Mouse (Mus musculus) 3134 (cell line): Measurements from ENCODE around the gene Pknox1.
"Not testable (repeated sequence)": the region's sequence is repeated elsewhere in the genome, so short reads cannot be mapped to it uniquely, and the experiment has no call there.

Experiments used
- DNase-seq: peaks from one replicate; pipeline ENCODE4 v3.0.0-alpha.2; 2011; ENCODE audit warnings: low spot score; ENCODE audit not compliant: insufficient read length; ENCODE audit errors: extremely low read depth

The Pknox1 gene

DNA sequence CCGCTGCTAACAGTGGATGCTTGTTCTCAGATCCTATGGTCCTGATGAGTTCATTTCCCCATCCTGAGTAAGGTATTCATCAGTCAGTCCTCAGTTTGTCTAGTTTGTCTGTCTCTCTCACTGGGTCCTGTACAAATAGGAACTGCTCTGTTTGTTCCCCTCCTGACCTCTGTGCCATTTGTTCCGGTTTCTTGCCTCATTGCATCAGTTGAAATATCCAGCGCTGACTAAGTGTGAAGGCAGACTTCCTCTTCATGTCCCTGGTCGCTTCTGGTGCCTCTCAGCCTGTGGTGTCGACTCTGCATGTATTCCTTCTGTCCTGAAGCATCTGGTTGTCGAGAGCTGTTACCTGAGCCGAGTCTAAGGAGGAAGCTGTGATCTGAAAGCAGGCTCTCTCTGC lies 30.1 kb downstream of the Pknox1 start:
- DNase-seq, result no peak

DNA sequence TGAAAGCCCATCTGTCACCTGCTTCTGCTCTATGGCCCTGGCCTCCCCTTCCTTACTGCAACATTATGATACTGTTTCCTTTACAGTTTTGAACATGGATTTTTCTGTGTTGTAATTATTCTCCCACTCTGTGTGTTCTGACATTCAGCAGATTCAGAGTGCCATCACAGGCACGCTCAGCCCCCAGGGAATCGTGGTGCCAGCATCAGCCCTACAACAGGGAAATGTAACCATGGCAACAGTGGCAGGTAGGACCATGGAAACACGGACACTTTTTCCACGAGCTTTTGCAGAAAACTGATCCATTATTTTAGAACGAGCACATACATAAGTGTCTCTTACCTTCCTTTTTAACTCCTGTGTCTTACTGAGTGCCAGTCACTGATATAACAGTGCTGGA lies 30.5 kb downstream of the Pknox1 start:
- DNase-seq, result no peak

DNA sequence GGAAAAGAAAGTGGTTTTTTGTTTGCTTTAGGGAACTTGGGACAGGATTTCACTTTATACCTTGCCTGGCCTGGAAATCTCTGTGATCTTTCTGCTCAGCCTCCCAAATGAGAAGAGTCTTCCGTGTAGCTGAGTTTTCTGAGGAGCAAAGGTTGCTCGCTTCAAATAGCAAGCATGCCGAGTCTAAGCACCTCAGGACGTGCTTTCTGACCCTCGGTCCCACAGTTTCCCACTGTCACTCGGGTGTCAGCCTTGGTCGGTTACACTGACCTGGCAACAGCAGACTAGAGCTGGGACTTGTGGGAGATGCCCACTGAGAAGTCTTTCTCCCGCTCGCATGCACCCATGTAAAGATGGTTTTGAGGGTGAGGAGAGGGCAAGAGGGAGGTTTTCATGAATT lies 33.4 kb downstream of the Pknox1 start:
- no peak for DNase-seq

DNA sequence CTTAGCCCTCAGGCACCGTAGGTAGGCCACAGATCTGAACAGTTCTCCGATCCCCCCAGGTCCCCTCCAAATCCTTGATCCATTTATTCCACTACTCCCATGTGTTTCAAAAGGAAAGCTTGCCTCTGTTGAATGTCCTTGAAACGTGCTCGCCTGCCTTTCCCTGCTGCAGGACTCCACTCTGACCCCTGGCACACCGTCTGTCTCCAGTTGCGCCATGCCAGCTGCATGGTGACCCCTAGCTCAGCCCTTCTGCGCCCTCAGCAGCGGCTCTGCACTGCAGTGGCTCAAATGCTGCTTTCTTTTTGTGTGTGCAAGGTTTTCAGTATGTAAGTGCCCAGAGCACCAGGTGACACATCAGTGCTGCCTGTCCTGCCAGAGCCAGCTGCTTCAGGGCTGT lies 34.1 kb downstream of the Pknox1 start:
- DNase-seq, result no peak

DNA sequence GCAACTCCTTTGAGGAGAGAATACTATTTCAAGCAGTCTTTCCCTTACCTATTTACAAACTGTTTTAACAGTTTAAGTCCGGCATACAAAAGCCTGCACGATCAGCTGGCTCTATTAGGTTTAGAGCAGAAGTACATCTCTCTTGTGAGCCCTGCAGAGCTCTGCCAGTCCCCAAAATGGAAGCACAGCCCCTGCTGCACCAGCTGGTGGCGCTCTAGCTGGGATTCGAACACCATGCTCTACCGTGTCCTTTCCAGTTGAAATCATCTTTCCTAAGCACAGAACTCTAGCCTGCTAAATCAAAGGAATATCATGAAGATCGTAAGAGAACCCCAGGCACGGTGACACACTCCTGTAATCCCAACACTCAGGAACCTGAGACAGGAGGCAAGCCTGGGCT lies 41.9 kb downstream of the Pknox1 start:
- DNase-seq, result no peak

DNA sequence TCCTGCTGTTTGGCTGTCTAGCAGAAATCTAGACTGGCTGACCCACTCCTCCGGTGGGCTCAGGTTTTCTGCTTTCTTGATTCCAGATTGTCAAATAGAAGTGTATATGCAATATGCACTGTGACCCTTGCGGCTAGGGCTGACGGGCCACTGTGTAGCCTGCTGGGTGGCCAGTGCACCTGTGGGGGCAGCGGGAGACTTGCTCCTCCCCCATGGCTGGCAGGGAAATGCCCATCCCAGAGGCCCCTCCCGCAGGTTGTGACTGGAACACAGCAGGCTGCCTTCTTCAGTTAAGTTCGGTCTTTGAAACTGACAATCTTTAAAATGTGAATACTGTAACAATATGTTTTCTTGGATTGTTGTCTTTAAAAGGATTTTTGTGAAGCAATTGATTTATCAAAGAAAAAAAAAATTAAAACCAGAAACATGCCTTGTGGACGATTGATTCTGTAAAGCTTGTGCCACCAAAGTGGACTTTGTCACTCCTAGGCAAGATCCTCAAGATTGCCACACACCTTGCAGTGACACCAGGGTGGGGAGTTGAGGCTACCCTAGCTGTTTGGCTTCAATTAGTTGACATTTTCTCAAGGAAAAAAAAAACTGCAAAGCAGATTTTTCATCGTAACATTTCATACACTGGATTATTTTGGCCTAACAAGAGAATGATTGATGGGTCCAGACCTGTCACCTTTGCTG lies 42.9 kb downstream of the Pknox1 start:
- no peak for DNase-seq

DNA sequence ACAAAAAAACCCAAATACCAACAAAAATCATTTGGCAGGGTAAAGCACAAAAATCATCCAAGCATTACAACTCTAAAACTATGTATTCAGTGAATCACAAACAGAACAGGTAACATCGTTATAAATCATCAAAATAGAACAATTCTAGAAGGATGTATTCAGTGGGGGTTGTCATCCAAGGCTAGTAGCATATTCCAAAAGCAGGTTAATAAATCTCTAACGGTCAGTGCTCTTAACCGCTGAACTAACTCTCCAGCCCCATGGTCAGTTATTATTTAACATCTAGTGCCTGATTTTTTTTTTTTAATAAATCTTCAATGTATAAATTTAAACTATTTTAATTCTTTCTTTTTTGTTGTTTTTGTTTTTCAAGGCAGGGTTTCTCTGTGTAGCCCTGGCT lies 44.6 kb downstream of the Pknox1 start:
- DNase-seq, result not testable (repeated sequence)

DNA sequence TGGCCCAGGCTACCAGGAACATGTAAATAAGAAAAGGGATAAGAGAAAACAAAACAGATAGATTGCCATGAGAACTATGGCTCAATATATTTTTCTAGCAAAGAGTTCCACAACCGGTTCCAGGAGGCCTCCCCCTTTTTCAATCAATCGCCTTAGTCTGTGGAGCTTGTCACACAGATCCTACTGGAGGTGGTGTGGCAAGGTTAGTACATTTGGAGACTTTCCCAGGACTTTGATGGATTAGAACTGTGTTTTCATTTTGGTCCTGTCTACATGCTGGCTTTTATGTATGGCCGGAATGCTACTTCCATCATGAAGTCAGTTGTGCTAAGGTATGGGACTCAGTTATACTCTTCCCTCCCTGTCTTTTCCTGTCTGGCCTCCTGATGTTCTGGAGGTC lies 45.4 kb downstream of the Pknox1 start:
- no peak for DNase-seq

DNA sequence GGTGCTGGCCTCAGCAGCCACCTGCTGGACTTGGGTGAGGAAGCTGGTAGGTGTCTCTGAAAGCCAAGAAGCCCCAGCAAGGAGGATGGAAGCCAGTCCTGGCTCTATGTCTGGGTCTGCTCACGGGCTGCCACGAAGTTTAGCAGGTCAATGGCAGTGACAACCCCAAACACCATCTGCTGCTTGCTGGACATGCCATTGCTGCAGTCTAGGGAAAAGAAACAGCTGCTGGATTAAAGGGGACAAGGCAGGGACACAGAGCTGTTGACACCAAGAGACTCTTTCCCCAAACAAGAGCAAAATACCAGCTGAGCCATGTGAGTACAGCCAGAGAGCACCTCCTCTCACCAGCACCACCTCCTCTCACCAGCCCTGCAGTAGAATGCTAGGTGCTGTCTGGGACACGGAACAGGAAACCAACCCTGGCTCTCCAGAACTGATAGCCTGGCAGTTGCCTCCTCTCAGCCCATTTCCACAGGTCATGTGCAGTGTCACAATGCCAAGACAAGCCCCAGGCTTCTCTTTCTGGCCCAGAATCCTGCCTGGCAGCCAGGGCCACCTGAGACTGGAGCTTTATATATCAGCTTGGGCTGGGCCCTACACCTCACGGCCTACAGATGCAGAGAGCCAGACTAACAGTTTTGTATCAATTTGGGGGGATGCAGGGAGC lies 48.7 kb downstream of the Pknox1 start:
- DNase-seq, result no peak

DNA sequence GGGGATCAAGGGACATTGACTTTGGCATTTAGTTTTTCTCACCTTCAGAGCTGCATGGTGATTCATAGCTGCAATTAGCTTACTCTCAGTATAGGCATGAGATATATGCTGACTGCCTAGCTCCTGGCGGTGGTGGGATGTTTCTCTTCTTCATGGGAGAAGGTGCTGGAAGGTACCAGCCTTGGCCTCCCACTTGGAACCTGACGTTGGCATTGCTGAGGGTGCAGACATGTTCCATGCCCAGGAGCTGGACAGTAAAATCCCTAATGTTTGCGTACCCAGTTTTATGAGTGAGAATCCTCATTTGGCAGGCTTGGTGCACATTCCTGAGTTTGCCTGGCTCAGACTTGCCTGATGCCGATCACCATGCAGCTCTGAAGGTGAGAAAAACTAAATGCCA lies 58.6 kb downstream of the Pknox1 start:
- no peak for DNase-seq

DNA sequence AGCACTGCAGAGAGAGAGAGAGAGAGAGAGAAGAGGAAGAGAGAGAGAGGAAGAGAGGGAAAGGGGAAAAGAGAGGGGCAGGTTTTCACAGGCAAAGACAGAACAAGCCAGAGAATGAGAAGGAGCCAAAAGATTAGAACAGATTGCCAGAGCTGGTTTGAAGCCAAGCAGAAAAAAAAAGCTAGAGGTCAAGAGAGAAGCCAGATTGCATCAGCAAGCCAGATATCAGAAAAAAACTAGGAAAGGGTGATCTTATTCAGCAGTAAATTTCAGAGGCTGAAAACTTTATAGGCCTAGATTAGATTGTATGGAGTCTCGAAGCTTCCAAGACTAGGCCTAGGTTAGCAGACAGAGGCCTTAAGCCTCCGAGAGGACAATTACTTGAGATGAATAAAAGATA lies 63.4 kb downstream of the Pknox1 start:
- no peak for DNase-seq

DNA sequence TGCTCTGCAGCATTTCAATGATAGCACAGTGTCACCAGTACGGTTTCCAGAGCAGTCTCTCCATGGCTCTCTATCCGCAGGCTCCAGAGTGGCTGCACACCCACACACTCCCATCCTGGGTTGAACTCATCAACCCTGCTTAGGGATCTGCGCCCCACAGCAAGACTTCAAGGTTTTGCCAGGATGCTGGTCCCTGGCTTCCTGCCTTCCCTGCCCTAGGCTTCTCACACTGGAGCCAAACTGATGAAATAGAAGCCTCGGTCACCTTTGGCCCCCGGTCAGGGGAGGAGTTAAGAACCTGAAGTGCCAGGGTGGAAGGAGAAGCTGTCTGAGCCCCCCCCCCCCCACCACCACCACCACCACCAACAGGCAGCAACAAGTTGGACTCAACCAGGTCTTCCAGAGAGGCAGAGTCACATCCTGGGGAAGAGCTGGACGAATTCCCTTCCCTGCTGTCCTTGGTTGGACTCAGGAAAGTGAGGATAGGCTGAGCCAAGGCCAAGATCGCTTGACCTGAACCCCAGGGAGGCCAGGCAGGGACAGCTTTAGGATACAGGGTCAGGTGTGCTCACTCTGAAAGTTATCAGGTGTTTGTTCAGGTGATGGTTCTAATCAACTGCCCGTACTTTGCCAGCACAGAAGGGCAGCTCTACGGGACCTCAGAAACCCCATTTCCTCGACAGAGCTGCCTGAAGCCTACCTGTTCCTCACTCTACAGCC lies 66.7 kb downstream of the Pknox1 start:
- no peak for DNase-seq

DNA sequence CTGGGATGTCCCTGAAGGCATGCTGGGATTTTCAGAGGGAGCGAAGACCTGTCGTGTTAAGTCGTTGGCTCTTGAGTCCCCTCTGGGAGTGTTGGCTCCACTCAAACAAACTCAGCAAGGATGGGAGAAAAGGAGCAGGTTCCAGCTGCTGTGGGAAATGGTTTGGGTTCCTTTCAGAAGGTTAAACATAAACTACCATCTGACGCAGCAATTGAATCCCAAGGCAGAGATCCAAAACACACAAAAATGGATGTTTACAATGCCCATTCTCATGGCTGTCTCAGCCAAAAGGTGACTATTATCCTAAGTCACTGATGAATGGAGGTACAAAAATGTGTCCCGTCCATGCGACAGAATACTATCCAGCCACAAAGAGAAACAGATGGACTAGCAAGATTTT lies 68.5 kb downstream of the Pknox1 start:
- no peak for DNase-seq

DNA sequence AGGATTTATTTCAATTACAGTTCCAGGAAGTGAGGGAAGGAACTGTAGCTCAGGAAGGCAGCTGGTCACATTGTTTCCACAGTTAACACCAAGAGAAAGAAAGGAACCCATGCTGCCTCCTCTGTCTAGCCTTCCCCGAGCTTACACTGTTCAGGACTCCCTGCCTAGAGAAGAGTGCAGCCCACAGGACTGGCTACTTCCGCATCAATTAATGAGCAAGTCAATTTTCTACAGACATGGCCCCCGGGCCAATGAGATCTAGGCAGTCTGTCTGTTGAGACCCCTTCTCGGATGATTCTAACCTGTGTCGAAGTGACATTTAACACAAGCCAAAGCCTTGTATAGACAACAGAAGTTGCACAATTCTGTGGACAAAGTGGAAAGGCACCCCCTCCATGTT lies 70.4 kb downstream of the Pknox1 start:
- DNase-seq, result no peak

DNA sequence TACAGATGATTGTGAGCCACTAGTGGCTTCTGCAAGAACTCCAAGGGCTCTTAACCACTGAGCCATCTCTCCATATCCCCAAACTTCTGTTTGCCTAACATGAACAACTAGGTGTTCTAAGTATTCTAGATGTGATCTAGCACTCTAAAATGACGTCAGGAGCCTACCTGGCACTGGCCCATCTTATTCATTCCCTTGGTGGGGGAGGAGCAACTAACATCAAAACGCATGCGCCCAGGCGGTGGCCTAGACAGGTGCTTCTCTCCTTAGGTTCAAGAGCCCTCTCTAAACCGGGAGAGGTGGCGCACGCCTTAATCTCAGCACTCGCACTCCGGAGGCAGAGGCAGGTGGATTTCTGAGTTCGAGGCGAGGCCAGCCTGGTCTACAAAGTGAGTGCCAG lies 71.2 kb downstream of the Pknox1 start:
- no peak for DNase-seq

DNA sequence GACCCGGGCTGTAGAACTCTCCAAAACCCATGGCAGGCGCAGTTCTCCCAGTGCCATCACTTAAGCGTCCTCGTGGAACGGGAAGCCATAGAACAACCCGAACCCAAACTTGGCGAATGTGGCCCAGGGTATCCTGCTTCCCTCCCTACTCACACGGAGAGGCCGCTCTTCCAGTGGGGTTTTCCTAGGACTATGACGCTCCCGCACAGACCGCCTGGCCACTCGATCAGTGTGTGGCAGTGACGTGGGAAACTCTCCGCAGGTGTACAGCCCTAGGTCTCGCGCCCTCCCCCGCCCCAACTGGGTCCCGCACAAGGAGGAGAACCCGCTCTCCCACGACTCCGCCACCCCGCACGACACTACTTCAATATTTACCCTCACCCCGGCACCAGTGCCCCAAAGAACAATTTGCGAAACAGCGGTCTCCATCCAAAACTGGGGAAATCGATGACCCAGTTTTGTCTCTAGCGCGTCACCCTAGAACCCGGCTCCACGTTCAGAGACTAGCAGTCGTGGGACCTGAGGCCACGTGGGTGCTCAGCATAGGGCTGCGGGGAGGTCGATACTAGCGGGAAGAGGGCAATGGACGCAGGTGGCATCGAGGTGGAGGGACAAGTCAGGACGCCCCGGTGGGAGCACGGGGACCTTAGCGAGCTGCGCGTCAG lies 71.9 kb downstream of the Pknox1 start:
- DNase-seq, result no peak

DNA sequence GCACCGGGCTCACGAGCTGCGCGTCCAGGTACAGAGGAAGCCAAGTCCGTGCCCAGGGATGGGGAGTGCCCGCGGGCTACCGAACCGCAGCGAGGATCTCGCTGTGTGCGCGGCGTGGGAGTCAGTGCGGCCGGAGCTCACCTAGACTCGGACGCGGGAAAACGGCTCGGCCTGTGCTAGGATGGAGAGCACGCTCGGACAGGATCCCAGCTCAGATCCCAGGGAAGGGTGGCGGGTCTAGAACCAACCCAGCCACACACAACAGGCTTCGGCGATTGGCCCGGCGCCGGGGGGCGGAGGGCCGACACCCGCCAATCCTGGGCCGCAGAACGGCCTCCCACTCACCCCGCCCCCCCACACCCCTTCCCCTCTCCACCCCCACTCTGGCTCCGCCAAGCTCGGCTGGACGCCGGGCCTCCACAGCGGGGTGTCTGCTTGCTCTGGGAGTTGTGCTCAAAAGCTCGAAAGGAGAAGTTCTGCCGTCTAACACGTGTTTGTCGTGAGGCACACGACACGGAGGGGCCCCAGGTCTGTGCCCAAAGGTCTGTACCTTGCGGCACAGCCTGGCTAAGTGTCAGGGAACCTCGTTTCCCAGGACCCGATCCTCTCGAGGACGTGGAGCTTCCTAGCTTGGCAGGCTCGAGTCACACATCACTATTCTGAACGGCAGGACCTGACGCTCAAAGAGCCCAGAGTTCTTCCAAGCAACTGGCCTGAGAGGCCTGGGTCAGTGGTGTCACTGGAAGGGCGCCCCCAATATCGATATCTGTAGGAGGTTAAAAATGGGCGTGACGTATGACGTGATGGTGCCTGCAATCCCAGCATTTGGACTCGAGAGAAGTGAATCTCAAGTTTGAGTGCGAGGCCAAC lies 72.6 kb downstream of the Pknox1 start, which contains the start of gene Cbs:
Gene Cbs (minus strand): TSS at position 297 of the 870 bp plus-strand sequence.
- DNase-seq, result no peak

DNA sequence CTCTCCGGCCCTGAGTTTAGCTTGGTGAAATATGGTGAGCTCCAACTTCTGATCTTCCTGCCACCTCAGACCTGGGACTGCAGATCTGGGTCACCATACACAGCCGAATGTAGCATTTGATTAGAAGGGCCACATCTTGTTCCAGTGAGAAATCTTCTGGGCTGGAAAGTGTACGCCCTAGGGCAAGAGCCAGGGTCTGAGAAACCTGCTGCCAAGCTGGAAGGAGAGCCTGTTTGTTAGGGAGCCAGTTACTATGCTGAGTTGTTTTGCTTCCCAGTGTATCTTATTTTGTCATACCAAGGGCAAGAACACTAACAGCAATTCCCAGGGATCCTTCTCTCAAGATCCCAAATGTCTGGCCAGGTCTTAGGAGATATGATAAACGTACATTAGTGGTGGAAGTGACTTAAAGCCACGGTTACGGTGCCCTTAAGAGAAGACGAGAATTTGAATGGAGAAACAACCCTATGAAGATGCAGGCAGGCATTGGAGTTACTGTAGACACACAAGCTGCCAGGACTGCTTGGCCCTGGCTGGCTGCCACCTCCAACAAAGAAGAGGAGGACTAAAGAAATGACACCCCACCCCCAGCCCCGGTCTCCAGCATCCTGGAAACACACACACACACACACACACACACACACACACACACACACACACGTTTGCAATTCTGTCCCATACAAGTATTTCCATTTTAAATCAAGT lies 73.5 kb downstream of the Pknox1 start:
- no peak for DNase-seq

DNA sequence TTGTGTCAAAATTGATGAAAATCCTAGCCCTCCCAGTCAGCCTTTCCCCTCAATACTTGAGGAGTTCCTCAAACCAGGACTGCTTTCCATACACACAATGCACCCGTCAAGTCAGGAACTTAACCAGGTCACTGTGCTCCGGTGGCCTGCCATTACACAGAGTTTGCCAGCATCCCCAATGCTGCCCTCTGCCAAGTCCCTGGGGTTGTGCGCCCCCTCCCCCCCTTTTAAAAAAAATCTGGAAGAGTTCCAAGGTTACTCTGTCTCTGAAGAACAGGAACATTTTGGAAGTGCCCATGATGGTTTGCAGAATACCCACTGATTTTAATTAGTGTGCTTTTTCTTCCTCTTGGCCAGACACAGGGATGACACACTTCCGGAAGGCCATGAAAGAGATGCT lies 75.1 kb downstream of the Pknox1 start:
- no peak for DNase-seq

DNA sequence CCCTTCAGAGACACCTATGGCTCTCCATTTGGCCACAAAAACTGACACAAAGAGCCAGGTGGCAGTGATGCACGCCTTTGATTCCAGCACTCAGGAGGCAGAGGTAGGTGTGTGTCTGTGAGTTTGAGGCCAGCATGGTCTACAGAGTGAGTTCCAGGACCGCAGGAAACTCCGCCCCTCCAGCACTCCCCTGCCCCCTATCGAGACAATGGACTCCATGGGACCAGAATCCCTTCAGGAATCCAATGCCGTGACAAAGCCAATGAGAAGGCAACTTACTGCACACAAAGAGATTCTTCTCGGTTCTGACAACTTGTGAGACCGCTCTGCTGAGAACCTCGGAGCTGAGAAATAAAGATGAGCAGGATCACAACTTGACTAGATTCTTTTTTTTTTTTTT lies 77.8 kb downstream of the Pknox1 start:
- no peak for DNase-seq
